Mouse (Mus musculus) urinary bladder, postnatal 14 days (tissue): ENCODE measurements around the gene Eif2ak1.

ENCODE experiments used
- DNase-seq: peaks from one replicate; pipeline ENCODE4 v3.0.0; 2021; ENCODE audit warnings: low spot score

Eif2ak1 gene

GRCm38 (mm10) chr5:143902111-143902510, 84.5 kb downstream of the Eif2ak1 start:
- DNase-seq: peak; percentile 22

- no peak for DNase-seq
Observed at GRCm38 (mm10) chr5:143903813-143904212, 86.2 kb downstream of the Eif2ak1 start.

GRCm38 (mm10) chr5:143906429-143906828, 88.8 kb downstream of the Eif2ak1 start:
- DNase-seq: no peak

- no peak for DNase-seq
Observed at GRCm38 (mm10) chr5:143908926-143909325, 91.3 kb downstream of the Eif2ak1 start.

GRCm38 (mm10) chr5:143909417-143910400, 92.1 kb downstream of the Eif2ak1 start, which contains the start of the genes Aimp2 and Pms2:
TSS of gene Aimp2 (minus strand) at chr5:143909847.
TSS of gene Pms2 (plus strand) at chr5:143909964.
- peak; percentile 95 for DNase-seq

GRCm38 (mm10) chr5:143916221-143916620, 98.6 kb downstream of the Eif2ak1 start:
- no peak for DNase-seq

GRCm38 (mm10) chr5:143917418-143917817, 99.8 kb downstream of the Eif2ak1 start:
- DNase-seq: peak; percentile 67

GRCm38 (mm10) chr5:143918120-143918519, 100.5 kb downstream of the Eif2ak1 start:
- DNase-seq: no peak

- DNase-seq: no peak
Observed at GRCm38 (mm10) chr5:143924781-143925452, 107.3 kb downstream of the Eif2ak1 start.

GRCm38 (mm10) chr5:143927875-143928274, 110.3 kb downstream of the Eif2ak1 start, which contains the start of gene Gm42421:
TSS of gene Gm42421 (plus strand) at chr5:143928175.
- no peak for DNase-seq

- no peak for DNase-seq
Observed at GRCm38 (mm10) chr5:143929291-143929690, 111.7 kb downstream of the Eif2ak1 start.

- DNase-seq: no peak
Observed at GRCm38 (mm10) chr5:143930656-143931055, 113.1 kb downstream of the Eif2ak1 start.

- DNase-seq: no peak
Observed at GRCm38 (mm10) chr5:143931863-143932580, 114.4 kb downstream of the Eif2ak1 start.

GRCm38 (mm10) chr5:143932831-143933230, 115.2 kb downstream of the Eif2ak1 start, which contains the start of gene Rsph10b:
TSS of gene Rsph10b (plus strand) at chr5:143933035.
- no peak for DNase-seq

GRCm38 (mm10) chr5:143933414-143933813, 115.8 kb downstream of the Eif2ak1 start:
- no peak for DNase-seq

GRCm38 (mm10) chr5:143933875-143934274, 116.3 kb downstream of the Eif2ak1 start:
- DNase-seq: no peak

- no peak for DNase-seq
Observed at GRCm38 (mm10) chr5:143936156-143936555, 118.6 kb downstream of the Eif2ak1 start.

- no peak for DNase-seq
Observed at GRCm38 (mm10) chr5:143941588-143941987, 124.0 kb downstream of the Eif2ak1 start.

- no peak for DNase-seq
Observed at GRCm38 (mm10) chr5:143943231-143944125, 125.9 kb downstream of the Eif2ak1 start.

- no peak for DNase-seq
Observed at GRCm38 (mm10) chr5:143948361-143948760, 130.8 kb downstream of the Eif2ak1 start.

- no peak for DNase-seq
Observed at GRCm38 (mm10) chr5:143950016-143950415, 132.4 kb downstream of the Eif2ak1 start.
